Mouse (Mus musculus) hindbrain, embryonic 12.5 days (tissue): Measurements from ENCODE around the gene Eng. TPM values are rescaled to one million over a fixed set of nuclear protein-coding genes. Genes with fewer than 3 reads are reported as not detected.

ENCODE experiments used
- ATAC-seq: fragments of 200-750 bp; cut with Nextera tagmentation; 2 replicates; pipeline ENCODE4 v1.8.0; 2017; ENCODE audit warnings: moderate TSS enrichment; ENCODE audit not compliant: low FRiP score
- H3K27ac ChIP-seq: fragments of 300-500 bp; sonication (generic); 2 replicates; pipeline ENCODE4 v1.5.1; 2016; ENCODE audit warnings: mild to moderate bottlenecking
- H3K27me3 ChIP-seq: fragments of 300-500 bp; sonication (generic); 2 replicates; pipeline ENCODE4 v1.6.1; 2016; ENCODE audit warnings: mild to moderate bottlenecking
- H3K36me3 ChIP-seq: fragments of 300-500 bp; sonication (generic); 2 replicates; pipeline ENCODE4 v1.6.1; 2016; ENCODE audit warnings: mild to moderate bottlenecking
- H3K4me1 ChIP-seq: fragments of 300-500 bp; sonication (generic); 2 replicates; pipeline ENCODE4 v1.6.1; 2016
- H3K4me2 ChIP-seq: fragments of 300-500 bp; sonication (generic); replicated peaks from 2 replicates; pipeline ENCODE4 v1.6.1; 2016; ENCODE audit warnings: mild to moderate bottlenecking
- H3K4me3 ChIP-seq: fragments of 300-500 bp; sonication (generic); 2 replicates; pipeline ENCODE4 v1.5.1; 2016; ENCODE audit warnings: mild to moderate bottlenecking
- H3K9ac ChIP-seq: fragments of 300-500 bp; sonication (generic); 2 replicates; pipeline ENCODE4 v1.6.1; 2016; ENCODE audit warnings: mild to moderate bottlenecking, moderate library complexity
- H3K9me3 ChIP-seq: fragments of 300-500 bp; sonication (generic); replicated peaks from 2 replicates; pipeline ENCODE4 v1.6.1; 2016; ENCODE audit warnings: mild to moderate bottlenecking
- WGBS: fragments of 180-500 bp; shearing (Covaris S2); methylation state at CpG from one replicate; pipeline ENCODE4 v1.1.7; 2016; 5-methylcytosine and 5-hydroxymethylcytosine counted together
- polyA plus RNA-seq: library from polyadenylated mRNA; unstranded; fragments of >200 nt; fragmentation: Nextera tagmentation; extraction: Ambion mirVana; gene quantifications from 2 replicates; pipeline ENCODE4 v1.2.1, GENCODE M21; 2016

Gene Eng
- polyA plus RNA-seq, 1 experiment from 2014 or later: 31.6 TPM

GRCm38 (mm10) chr2:32608141-32608777, 38.1 kb upstream of the Eng start:
- Histone ChIP-seq H3K4me3 (peak overlapping the region; percentile 59), H3K36me3 (no peaks in the 10 kb centered on the region), H3K4me1 (peaks cover 29% of the 10 kb centered on the region), H3K4me2 (peak overlapping the region; percentile 73), H3K9ac (0 out of 2 replicates have a peak overlapping the region, but pooled peaks have one; percentile 19), H3K9me3 (no peaks in the 10 kb centered on the region), H3K27me3 (peaks cover 17% of the 10 kb centered on the region; the same call in 1 of the 2 replicates), H3K27ac (no peak overlapping the region)
- ATAC-seq: peak; percentile 27; the same call in 1 of the 2 replicates
- 8% methylated on average over 25 of the region's 25 CpGs for WGBS

DNA sequence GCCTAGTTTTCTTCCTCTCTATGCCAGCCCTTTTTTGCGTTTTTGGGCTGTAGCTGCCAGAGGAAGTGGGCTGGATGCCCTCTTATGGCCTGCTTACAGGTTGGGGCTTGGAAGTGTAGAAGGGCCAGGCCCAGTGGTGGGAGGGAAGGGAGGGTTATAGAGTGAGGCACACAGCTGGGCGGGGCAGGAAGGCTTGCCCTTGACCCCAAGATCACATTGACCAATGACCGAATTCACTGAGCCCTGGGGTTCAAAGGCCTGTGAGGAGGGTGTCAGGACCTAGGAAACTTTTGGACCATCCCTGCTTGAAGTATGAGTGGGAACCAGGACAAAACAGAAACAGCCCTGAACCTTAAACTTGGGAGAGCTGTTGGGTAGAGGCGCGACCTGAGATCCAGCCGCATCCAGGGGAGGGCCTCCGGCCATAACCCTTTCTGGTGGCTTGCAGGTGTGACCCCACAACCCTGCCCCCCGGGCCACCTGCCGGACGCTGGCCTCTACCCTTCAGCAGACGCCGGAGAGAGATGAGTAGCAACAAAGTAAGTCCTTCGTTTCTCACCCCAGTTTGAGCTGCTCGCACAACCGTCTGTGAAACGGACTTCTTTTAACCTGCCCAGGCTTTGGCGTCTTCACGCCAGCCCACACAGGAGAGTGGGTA, 37.5 kb upstream of the Eng start:
- peak overlapping the region; percentile 73 for H3K4me2 ChIP-seq
- peaks cover 29% of the 10 kb centered on the region for H3K4me1 ChIP-seq
- H3K27me3 ChIP-seq: peaks cover 17% of the 10 kb centered on the region; the same call in 1 of the 2 replicates
- H3K9ac ChIP-seq: 0 out of 2 replicates have a peak overlapping the region, but pooled peaks have one; percentile 19
- no peak for ATAC-seq
- WGBS: 36% methylated on average over 18 of the region's 18 CpGs
- H3K4me3 ChIP-seq: peak overlapping the region; percentile 59; the same call in 1 of the 2 replicates
- no peaks in the 10 kb centered on the region for H3K36me3 ChIP-seq
- H3K9me3 ChIP-seq: no peaks in the 10 kb centered on the region
- peak overlapping the region; percentile 40; the same call in 1 of the 2 replicates for H3K27ac ChIP-seq

DNA sequence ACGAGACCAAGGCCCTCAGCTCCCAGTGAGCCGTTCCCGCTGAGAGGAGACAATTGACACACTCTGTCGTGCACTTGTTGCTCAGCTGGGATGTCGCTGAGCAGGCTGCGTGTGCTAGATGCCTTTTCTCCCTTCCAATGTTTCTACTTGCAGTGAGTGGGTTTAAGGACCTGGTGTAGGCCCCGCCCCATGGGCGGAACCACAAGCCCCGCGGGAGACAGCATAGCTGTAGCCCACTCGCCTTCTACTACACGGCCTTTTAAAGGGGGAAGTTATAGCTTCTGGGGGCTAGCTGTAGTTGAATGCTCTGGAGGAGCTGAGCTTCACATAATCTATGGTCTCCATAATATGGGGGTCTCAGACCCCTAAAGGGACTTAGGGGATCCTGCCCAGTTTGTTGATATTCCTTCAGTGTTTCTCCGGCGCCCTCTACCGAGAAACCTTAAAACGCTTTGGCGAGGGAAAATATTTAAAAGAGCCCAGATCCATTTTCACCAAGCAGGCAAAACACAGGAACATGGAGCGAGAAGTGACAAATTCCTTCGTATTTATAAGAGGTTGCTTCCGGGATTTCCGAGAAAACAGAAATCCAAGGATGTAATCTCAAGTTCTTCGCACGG, 35.7 kb upstream of the Eng start:
- Histone ChIP-seq H3K27me3 (peaks cover 16% of the 10 kb centered on the region; the same call in 1 of the 2 replicates), H3K9me3 (no peaks in the 10 kb centered on the region), H3K4me2 (peak overlapping the region; percentile 48), H3K36me3 (peaks cover 10% of the 10 kb centered on the region; the same call in 1 of the 2 replicates), H3K4me1 (peaks cover 29% of the 10 kb centered on the region), H3K27ac (no peak overlapping the region), H3K9ac (no peak overlapping the region), H3K4me3 (peak overlapping the region; percentile 22)
- ATAC-seq: no peak
- WGBS: 14% methylated on average over 23 of the region's 23 CpGs

- ATAC-seq: no peak
- peaks cover 24% of the 10 kb centered on the region for H3K4me1 ChIP-seq
- H3K9me3 ChIP-seq: no peaks in the 10 kb centered on the region
- H3K4me3 ChIP-seq: no peak overlapping the region
- no peak overlapping the region for H3K27ac ChIP-seq
- no peak overlapping the region for H3K4me2 ChIP-seq
- WGBS: 64% methylated on average over 26 of the region's 26 CpGs
- H3K9ac ChIP-seq: no peak overlapping the region
- peaks cover 13% of the 10 kb centered on the region; the same call in 1 of the 2 replicates for H3K27me3 ChIP-seq
- peaks cover 10% of the 10 kb centered on the region; the same call in 1 of the 2 replicates for H3K36me3 ChIP-seq
These were observed 34.1 kb upstream of the Eng start for GRCm38 (mm10) chr2:32612274-32612673.

DNA sequence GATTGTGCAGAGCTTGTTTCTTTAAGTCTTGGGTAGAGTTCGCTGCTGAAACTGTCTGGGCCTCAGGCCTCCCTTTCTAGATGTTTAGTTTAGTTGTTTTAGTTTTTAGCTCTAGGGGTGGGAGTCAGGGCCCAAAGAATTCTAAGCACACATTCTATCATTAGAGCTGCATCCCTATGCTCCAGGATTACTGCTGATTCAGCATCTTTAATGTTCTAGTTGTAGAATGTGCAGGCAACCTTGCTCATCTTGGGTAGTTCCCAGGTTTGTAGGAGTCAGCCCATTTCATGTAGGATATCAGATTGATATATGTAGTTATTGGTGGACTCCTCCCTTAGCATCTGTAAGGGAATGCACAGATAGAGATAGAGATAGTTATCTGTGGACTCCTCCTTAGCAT, 29.3 kb upstream of the Eng start:
- ATAC-seq: no peak
- WGBS: 80% methylated on average over 1 of the region's 1 CpGs
- H3K4me2 ChIP-seq: no peak overlapping the region

DNA sequence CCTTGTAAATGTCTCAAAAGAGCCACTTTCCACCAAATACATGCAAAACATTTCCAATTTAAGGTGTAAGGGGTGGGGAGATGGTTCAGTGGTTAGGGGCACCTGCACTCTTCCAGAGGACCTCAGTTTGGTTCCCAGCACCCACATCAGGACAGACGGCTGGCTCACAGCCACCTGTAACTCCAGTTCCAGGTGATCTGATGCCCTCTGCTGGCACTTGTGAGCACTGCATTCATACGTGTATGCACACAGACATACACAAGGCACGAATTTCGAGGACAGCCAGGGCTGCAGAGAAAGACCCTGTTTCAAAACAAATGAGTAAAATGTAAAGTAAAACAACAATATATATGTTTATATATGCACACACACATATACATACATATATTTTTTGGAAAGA, 28.8 kb upstream of the Eng start:
- no peak overlapping the region for H3K9ac ChIP-seq
- no peak overlapping the region for H3K4me3 ChIP-seq
- no peaks in the 10 kb centered on the region for H3K9me3 ChIP-seq
- 86% methylated on average over 4 of the region's 4 CpGs for WGBS
- H3K4me2 ChIP-seq: no peak overlapping the region
- no peak for ATAC-seq
- H3K27me3 ChIP-seq: no peaks in the 10 kb centered on the region
- peaks cover 14% of the 10 kb centered on the region for H3K36me3 ChIP-seq
- no peak overlapping the region for H3K27ac ChIP-seq
- H3K4me1 ChIP-seq: peaks cover 40% of the 10 kb centered on the region

More for the DNA sequence above, 29.3 kb upstream of the Eng start:
- Histone ChIP-seq H3K9ac (no peak overlapping the region), H3K9me3 (no peaks in the 10 kb centered on the region), H3K4me1 (peaks cover 40% of the 10 kb centered on the region), H3K4me3 (no peak overlapping the region), H3K36me3 (peaks cover 14% of the 10 kb centered on the region), H3K27me3 (no peaks in the 10 kb centered on the region), H3K27ac (no peak overlapping the region)

DNA sequence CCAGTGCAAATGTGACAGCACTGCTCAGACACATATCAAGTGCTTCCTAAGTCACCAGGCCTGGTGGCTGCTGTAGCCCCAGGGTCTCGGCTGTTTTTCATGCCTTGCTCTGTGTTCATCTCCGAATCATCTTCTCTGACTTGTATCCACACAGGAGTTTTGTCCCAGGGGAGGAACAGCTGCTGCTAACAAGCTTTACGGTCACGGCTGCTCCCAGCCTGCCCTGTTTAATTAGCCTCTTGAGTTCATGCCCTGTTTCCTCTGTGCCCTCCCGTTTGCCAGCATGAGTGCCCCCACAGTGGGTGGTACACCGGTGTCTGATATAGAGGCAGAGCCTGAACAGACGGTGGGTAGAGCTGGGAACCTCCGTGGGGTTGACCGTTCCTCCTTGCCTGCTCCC, 28.3 kb upstream of the Eng start:
- no peak overlapping the region for H3K4me3 ChIP-seq
- ATAC-seq: peak; percentile 15; the same call in 1 of the 2 replicates
- no peaks in the 10 kb centered on the region for H3K9me3 ChIP-seq
- no peak overlapping the region for H3K27ac ChIP-seq
- WGBS: 69% methylated on average over 9 of the region's 9 CpGs
- no peaks in the 10 kb centered on the region for H3K27me3 ChIP-seq
- no peak overlapping the region for H3K4me2 ChIP-seq
- H3K4me1 ChIP-seq: peaks cover 40% of the 10 kb centered on the region
- H3K9ac ChIP-seq: no peak overlapping the region
- peaks cover 14% of the 10 kb centered on the region for H3K36me3 ChIP-seq

- WGBS: 37% methylated on average over 4 of the region's 4 CpGs
- H3K4me1 ChIP-seq: peaks cover 60% of the 10 kb centered on the region
These were observed 25.5 kb upstream of the Eng start for GRCm38 (mm10) chr2:32620682-32621516.

GRCm38 (mm10) chr2:32621517-32621859, 24.9 kb upstream of the Eng start, which contains the start of gene Ak1:
TSS of gene Ak1 (plus strand) at chr2:32621758.
- Histone ChIP-seq H3K9ac (no peak within 1 kb of the TSS), H3K27me3 (no peaks in the 10 kb centered on the region), H3K36me3 (peaks cover 4% of the 10 kb centered on the region), H3K4me2 (no peak within 1 kb of the TSS; the same call in 1 of the 2 replicates), H3K4me1 (peaks cover 66% of the 10 kb centered on the region), H3K27ac (peak within 1 kb of the TSS; percentile 69), H3K4me3 (no peak within 1 kb of the TSS), H3K9me3 (no peaks in the 10 kb centered on the region)
- no peak for ATAC-seq
- WGBS: 33% methylated on average over 7 of the region's 7 CpGs

More at GRCm38 (mm10) chr2:32620682-32621516, 25.5 kb upstream of the Eng start:
- H3K4me2 ChIP-seq: no peak overlapping the region; the same call in 1 of the 2 replicates
- no peaks in the 10 kb centered on the region for H3K9me3 ChIP-seq
- H3K36me3 ChIP-seq: peaks cover 4% of the 10 kb centered on the region
- no peak overlapping the region for H3K4me3 ChIP-seq
- peak; percentile 33; the same call in 1 of the 2 replicates for ATAC-seq
- H3K27me3 ChIP-seq: no peaks in the 10 kb centered on the region
- H3K9ac ChIP-seq: peak overlapping the region; percentile 33; the same call in 1 of the 2 replicates
- peak overlapping the region; percentile 69 for H3K27ac ChIP-seq

DNA sequence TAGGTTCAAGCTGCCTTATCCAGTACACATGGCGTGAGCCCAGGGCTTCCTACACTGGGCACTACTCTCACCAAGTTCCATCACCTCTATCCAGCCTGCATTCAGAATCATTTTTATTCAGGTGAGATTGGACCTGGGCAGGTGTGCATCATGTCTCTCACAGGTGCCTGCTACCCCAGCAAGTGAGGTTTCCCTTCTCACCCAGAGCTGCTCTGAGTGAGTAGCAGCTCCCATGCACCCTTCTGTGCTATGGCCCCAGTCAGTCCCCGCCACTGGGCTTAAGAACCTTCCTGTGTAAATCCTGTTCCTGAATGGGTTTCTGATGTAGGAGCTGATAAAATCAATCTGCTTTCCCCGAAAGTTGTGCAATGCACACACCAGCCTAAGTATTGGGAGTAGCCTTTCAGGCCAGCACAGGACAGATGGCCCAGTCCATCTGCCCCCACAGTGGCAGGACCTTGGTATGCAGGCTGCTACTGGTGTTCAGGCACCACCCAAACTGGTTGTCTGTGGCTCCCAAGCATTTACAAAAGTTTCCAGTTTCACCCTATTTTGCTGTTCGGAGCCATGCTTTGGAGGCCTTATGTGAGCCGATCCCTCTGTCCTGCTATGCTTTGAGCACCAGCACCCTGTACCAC, 22.2 kb upstream of the Eng start:
- no peaks in the 10 kb centered on the region for H3K36me3 ChIP-seq
- no peaks in the 10 kb centered on the region for H3K27me3 ChIP-seq
- H3K9me3 ChIP-seq: no peaks in the 10 kb centered on the region
- H3K27ac ChIP-seq: peak overlapping the region; percentile 89; the same call in 1 of the 2 replicates
- WGBS: 82% methylated on average over 5 of the region's 5 CpGs
- H3K4me2 ChIP-seq: peak overlapping the region; percentile 59; the same call in 1 of the 2 replicates
- no peak for ATAC-seq
- H3K4me3 ChIP-seq: no peak overlapping the region
- 0 out of 2 replicates have a peak overlapping the region, but pooled peaks have one; percentile 13 for H3K9ac ChIP-seq
- peaks cover 75% of the 10 kb centered on the region for H3K4me1 ChIP-seq

DNA sequence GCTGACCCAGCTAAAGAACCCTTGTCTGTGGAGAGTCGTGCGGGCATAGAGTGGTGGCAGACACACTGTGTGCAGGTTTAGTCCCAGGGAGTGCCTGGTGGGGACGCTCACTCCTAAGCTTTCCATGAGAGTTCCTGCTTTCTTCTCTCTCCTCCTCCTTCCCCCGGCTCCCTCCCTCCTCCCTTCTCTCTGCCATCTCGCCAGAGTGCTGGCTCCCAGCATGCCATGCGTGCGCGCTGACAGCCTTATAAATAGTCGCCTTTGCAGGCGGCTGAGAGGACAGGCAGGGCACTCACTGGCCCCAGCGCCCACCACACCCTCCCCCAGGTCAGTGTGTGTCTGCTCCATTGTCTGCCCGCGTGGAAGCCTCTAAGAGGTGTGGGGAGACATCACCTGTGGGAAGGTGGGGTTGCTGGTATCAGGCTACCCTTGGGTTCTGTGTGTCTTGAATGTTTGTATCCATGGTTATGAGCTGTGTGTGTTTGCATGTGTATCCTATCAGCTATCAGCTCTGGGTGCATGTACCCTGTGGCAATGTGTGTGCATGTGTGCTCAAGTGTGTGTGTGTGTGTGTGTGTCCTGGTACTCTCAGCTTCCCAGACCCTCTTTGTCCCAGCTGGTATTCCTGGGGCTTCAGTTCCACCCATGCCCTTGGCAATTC, 21.1 kb upstream of the Eng start:
- no peaks in the 10 kb centered on the region for H3K9me3 ChIP-seq
- H3K9ac ChIP-seq: peak overlapping the region; percentile 65
- H3K4me2 ChIP-seq: peak overlapping the region; percentile 59
- H3K27ac ChIP-seq: peak overlapping the region; percentile 89
- 1% methylated on average over 13 of the region's 13 CpGs for WGBS
- H3K4me1 ChIP-seq: peaks cover 72% of the 10 kb centered on the region
- ATAC-seq: peak; percentile 55
- H3K4me3 ChIP-seq: peak overlapping the region; percentile 28
- no peaks in the 10 kb centered on the region for H3K27me3 ChIP-seq
- H3K36me3 ChIP-seq: no peaks in the 10 kb centered on the region
